Mouse (Mus musculus) lung, adult 2 months (tissue): ENCODE measurements at regions not wholly inside any gene's neighbourhood (a gene's known extent, or its start where the extent isn't known, plus 50 kb on each side); places are given as distances from the start of the nearest gene placed in this dataset.
"Not testable (repeated sequence)": the region's sequence is repeated elsewhere in the genome, so short reads cannot be mapped to it uniquely, and the experiment has no call there.

Experiments
- DNase-seq: peaks from one replicate; pipeline ENCODE4 v3.0.0; 2022
- H3K4me1 ChIP-seq: fragments of 200-500 bp; 2 replicates; pipeline ENCODE4 v1.6.1; 2011; ENCODE audit warnings: low read length; ENCODE audit not compliant: control insufficient read depth, insufficient read depth
- H3K4me3 ChIP-seq: fragments of 200-500 bp; replicated peaks from 2 replicates; pipeline ENCODE3; 2011; ENCODE audit warnings: low read depth, mild to moderate bottlenecking, control low read depth, low read length; ENCODE audit errors: extremely low read depth
- CTCF ChIP-seq: fragments of 200-500 bp; IDR thresholded peaks from 2 replicates; pipeline ENCODE4 v1.5.1; 2011; ENCODE audit warnings: mild to moderate bottlenecking, low read length, control low read depth; ENCODE audit not compliant: insufficient read depth
- POLR2A ChIP-seq: fragments of 200-500 bp; IDR thresholded peaks from 2 replicates; pipeline ENCODE4 v1.6.1; 2011; ENCODE audit warnings: low read depth, mild to moderate bottlenecking, control low read depth, low read length, borderline replicate concordance; ENCODE audit errors: extremely low read depth
- WGBS: fragments of 180-500 bp; shearing (Covaris S2); methylation state at CpG from one replicate; pipeline ENCODE4 v1.1.7; 2018; 5-methylcytosine and 5-hydroxymethylcytosine counted together

GRCm38 (mm10) chr1:161728546-161729206, 59.6 kb downstream of the Fasl start:
- DNase-seq: no peak
- Histone ChIP-seq H3K4me3 (no peak overlapping the region), H3K4me1 (no peaks in the 10 kb centered on the region)
- WGBS: 60% methylated on average over 7 of the region's 7 CpGs
- TF ChIP-seq POLR2A (no peak), CTCF (no peak)

- not testable (repeated sequence) for DNase-seq, H3K4me1 ChIP-seq, H3K4me3 ChIP-seq
- WGBS: 84% methylated on average over 17 of the region's 27 CpGs
Measured at GRCm38 (mm10) chr1:161727357-161727756, 60.9 kb downstream of the Fasl start.

GRCm38 (mm10) chr1:161726098-161726497, 62.2 kb downstream of the Fasl start:
- DNase-seq, H3K4me1 ChIP-seq, H3K4me3 ChIP-seq: not testable (repeated sequence)
- WGBS: 90% methylated on average over 1 of the region's 10 CpGs

DNA sequence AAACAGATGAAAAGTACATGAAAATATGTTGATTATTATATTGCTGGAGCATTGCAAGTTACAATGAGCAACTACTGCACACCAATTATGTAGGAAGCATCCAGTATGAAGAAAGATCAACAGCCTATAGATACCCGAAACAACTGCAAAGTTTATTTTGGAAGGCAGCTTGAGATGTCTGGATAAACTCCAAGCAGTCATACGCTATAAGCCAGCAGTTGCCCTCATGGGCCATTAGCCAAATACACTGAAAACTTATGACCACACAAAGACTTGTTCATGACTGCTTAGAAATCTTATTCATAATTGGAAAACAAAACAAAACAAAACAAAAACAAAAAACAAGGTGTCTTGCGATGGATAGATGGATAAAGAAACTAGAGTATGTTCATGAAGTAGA, 68.4 kb downstream of the Fasl start:
- H3K4me3 ChIP-seq: no peak overlapping the region
- WGBS: 51% methylated on average over 3 of the region's 3 CpGs
- TF ChIP-seq POLR2A (no peak), CTCF (no peak)
- H3K4me1 ChIP-seq: no peaks in the 10 kb centered on the region
- DNase-seq: no peak

DNA sequence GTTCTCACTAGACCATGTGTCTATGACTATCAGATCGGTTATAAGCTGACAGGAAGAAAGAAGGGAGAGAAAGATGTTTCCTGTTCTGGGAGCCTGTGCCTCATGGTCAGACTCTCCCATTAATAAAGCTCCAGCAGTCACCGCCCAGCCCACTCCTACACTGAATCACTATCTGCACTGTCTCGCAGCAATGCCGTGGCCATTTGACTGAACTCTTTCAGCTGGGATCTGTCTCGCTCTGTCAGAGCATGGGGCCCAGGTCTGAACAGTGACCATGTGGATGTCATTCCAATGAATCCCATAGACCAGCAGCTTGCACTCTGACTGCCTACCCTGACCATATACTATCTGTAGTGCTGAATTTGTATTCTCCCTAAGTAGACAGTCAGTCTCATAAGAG, 70.0 kb downstream of the Fasl start:
- DNase-seq: no peak
- TF ChIP-seq POLR2A (no peak), CTCF (no peak)
- WGBS: 27% methylated on average over 5 of the region's 5 CpGs
- Histone ChIP-seq H3K4me3 (no peak overlapping the region), H3K4me1 (no peaks in the 10 kb centered on the region)

GRCm38 (mm10) chr1:161712918-161713317, 75.4 kb downstream of the Fasl start:
- Histone ChIP-seq H3K4me3 (peak overlapping the region; percentile 13), H3K4me1 (peaks cover 9% of the 10 kb centered on the region)
- 8% methylated on average over 10 of the region's 10 CpGs for WGBS
- TF ChIP-seq POLR2A: no peak
- peak; percentile 43; the same call in 1 of the 2 replicates for TF ChIP-seq CTCF
- DNase-seq: peak; percentile 58

DNA sequence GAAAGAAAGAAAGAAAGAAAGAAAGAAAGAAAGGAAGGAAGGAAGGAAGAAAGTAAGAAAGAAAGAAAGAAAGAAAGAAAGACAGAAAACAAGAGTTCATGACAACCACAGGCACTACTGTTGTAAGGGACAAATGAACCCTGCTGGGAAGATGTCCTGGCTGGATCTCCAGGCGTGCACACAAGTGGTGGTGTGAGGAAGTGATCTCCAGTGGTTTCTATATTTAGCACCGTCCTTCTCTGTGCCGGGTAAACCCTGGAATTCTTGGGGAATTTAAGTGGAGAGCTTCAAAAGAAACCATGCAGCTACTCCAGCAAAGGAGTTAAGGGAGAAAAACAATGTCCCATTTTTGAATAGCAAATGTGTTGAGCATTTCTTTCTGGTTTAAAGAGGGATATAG, 76.0 kb downstream of the Fasl start:
- 7% methylated on average over 3 of the region's 3 CpGs for WGBS
- no peak for TF ChIP-seq POLR2A
- TF ChIP-seq CTCF: no peak
- peaks cover 9% of the 10 kb centered on the region for H3K4me1 ChIP-seq
- H3K4me3 ChIP-seq: no peak overlapping the region
- DNase-seq: no peak

DNA sequence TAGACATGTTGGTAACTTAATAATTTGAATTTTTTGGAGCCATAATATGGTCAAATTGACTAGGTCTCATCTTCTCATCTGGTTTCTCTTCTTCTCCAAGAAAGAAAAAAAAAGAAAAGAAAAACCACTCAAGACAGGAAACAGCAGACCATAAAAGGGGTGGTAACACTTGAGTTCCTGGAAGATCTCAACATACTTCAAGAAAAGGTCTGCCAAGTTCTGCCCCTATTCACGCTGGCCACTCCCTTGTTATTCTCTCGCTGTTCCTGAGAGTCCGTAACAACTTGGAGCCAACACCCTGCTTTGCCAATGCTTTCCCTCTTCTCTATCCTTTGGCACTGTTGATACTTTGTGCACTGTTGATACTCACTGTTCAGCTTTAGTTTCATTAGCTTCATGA, 81.2 kb downstream of the Fasl start:
- TF ChIP-seq POLR2A (no peak), CTCF (no peak)
- DNase-seq: no peak
- Histone ChIP-seq H3K4me3 (no peak overlapping the region), H3K4me1 (peaks cover 1% of the 10 kb centered on the region; the same call in 1 of the 2 replicates)
- WGBS: 11% methylated on average over 3 of the region's 3 CpGs

- 72% methylated on average over 3 of the region's 3 CpGs for WGBS
- H3K4me1 ChIP-seq: no peaks in the 10 kb centered on the region; the same call in 1 of the 2 replicates
- no peak for DNase-seq
- H3K4me3 ChIP-seq: no peak overlapping the region
- no peak for TF ChIP-seq POLR2A
- no peak for TF ChIP-seq CTCF
Measured at GRCm38 (mm10) chr1:161704961-161705360, 83.3 kb downstream of the Fasl start.

DNA sequence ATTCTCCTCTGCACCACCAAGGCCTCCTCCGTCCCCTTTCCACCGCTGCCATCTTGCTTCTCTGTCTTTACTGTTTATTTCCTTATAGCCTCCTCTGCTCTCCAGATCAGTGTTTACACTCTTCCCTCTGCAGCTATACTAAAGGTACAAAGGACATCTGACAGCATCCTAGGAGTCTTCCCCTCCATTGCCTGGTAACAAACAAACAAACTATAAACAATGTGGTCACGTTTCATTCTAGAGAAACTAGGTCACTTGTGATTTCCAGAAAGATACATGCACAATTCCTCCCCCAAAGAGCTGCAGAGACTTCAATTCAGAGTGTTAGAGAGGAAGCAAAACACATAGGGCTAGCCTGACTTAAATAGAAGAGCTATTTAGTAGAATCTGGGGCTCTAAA, 83.8 kb downstream of the Fasl start:
- WGBS: 34% methylated on average over 3 of the region's 3 CpGs
- no peaks in the 10 kb centered on the region; the same call in 1 of the 2 replicates for H3K4me1 ChIP-seq

More for the DNA sequence above, 83.8 kb downstream of the Fasl start:
- H3K4me3 ChIP-seq: no peak overlapping the region
- DNase-seq: no peak
- TF ChIP-seq CTCF: no peak
- TF ChIP-seq POLR2A: no peak
